Mouse (Mus musculus) layer of hippocampus, postnatal 10 days (tissue): Measurements from ENCODE around the gene Tcp11l1. TPM values are rescaled to one million over a fixed set of nuclear protein-coding genes. Genes with fewer than 3 reads are reported as not detected.

ENCODE experiments used
- DNase-seq, 2 experiments: peaks; one replicate each; pipeline ENCODE4 v3.0.0; 2021; ENCODE audit warnings: low spot score in 2 of 2
- total RNA-seq, 2 experiments: library from RNA; stranded (reverse); gene quantifications; 2 replicates each; pipeline ENCODE4 v1.2.3; 2021

Gene Tcp11l1
- total RNA-seq, 2 experiments from 2014 or later, result 48.2 to 49.6 TPM

- DNase-seq, result no peak
Measured at GRCm38 (mm10) chr2:104714254-104714691, 2.3 kb upstream of the Tcp11l1 start.

DNA sequence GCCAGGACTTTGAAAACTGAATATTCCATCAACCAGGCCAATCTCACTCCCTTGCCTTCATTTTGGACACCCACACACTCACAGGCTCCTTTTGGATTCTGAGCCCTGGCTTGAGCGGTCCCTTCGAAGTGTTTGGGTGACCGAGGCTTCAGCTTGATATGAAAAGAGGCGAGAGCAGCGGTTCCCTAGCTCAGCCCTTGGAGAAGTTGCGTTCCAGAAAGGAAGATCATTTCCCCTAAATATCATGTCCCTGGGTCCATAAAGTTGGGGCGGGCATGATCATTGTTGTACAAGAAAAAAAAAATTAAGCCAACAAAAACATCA lies 479 bp upstream of the Tcp11l1 start:
- no peak for DNase-seq

- no peak for DNase-seq
Measured at GRCm38 (mm10) chr2:104710670-104711370, 1.1 kb downstream of the Tcp11l1 start.

DNA sequence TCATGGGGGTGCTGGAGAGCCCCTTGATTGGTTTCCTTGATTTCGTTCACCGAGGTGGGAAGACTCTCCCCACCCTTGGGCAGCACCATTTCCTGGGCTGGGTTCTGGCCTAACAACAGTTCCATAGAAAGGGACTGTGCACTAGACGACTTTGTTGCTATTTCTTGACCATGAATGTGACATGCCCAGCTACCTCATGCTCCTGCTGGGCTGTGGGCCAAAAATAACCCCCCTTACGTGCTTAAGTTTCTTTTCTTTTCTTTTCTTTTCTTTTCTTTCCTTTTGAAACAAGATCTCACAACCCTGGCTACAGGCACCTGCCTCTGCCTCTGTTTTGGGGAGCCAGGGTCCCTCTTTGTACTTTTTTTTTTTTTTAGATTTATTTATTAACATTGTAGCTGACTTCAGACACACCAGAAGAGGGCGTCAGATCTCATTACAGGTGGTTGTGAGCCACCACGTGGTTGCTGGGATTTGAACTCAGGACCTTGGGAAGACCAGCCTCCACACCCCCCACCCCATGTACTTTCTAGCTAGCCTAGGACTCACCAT lies 2.1 kb downstream of the Tcp11l1 start:
- DNase-seq, result no peak

GRCm38 (mm10) chr2:104704355-104704754 lies 7.6 kb downstream of the Tcp11l1 start:
- no peak for DNase-seq

- DNase-seq, result no peak
Measured at GRCm38 (mm10) chr2:104703158-104703557, 8.8 kb downstream of the Tcp11l1 start.

DNA sequence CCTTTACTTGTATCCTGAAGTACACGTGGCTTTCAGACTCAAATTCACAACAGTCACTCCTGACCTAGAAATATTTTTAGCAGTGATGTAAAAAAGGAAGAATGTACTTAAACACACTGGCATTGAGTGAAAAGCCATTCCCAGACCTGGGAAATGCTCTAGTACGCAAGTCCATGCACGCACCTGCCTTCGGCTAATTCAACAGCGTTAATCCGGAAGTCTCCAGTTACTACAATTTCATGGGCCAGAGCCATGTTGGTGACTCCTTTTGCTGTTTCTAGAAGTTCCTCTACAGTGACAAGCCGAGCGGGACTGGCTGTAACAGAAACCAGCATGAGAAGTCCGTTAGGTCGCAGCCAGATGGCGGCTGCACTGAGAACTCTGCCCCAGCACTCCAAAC lies 12.3 kb downstream of the Tcp11l1 start:
- no peak for DNase-seq

- DNase-seq, result no peak
Measured at GRCm38 (mm10) chr2:104692551-104692950, 19.4 kb downstream of the Tcp11l1 start.

DNA sequence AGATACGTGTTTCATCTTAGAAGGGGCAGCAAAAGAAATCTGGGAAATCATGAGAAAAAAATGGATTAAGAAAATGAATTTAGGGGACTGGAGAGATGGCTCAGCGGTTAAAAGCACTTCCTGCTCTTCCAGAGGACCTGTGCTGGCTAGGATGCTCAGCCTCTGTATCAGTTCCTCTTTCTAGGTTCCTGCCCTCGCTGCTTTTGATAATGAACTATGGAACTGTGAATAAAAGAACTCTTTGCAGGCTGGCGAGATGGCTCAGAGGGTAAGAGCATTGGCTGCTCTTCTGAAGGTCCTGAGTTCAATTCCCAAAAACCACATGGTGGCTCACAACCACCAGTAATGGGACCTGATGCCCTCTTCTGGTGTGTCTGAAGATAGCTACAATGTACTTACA lies 21.2 kb downstream of the Tcp11l1 start:
- DNase-seq, result no peak

- no peak for DNase-seq
Measured at GRCm38 (mm10) chr2:104688724-104689123, 23.2 kb downstream of the Tcp11l1 start.

DNA sequence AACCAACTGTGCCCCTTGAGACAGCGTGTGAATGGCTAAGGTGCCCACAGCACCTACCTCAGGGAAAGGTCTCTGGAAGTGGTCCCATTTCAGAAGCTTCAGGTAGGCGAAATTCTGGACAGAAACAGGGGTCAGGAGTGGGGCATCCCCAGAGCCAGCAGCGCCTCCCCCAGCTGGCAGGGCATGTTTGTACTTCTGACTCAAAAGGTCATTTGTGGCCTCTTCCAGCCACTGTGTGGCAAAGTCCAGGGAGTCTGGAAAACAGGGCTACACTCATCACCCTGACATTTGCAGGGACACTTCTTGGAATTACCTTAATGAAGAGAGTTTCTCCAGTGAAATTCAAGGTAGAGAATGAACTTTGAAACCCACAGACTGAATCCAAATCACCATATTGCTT lies 23.6 kb downstream of the Tcp11l1 start:
- DNase-seq, result no peak

GRCm38 (mm10) chr2:104687261-104687660 lies 24.7 kb downstream of the Tcp11l1 start:
- no peak for DNase-seq

- DNase-seq, result peak; percentile 84 to 89
Measured at GRCm38 (mm10) chr2:104685418-104685817, 26.6 kb downstream of the Tcp11l1 start.

- no peak for DNase-seq
Measured at GRCm38 (mm10) chr2:104684771-104685170, 27.2 kb downstream of the Tcp11l1 start.

GRCm38 (mm10) chr2:104677326-104677725 lies 34.6 kb downstream of the Tcp11l1 start:
- DNase-seq, result no peak

DNA sequence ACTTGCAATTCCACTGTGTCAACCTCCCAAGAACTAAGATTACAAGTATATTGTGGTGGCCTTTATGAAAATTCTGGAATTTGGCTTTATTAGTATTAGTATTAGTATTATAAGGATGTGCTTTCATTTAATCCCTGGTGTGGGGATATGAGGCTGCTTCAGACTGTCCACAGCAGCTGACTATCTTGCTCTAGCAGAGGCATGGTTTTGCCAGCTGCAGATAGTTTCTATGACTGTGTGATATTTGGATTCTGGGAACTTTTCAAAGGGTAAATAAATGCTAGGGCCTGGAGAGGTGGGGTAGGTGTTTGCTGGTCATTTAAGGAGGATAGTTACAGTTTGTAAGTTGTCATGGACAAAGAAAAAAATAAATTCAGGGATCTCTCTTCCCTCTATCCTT lies 40.2 kb downstream of the Tcp11l1 start:
- DNase-seq, result no peak

DNA sequence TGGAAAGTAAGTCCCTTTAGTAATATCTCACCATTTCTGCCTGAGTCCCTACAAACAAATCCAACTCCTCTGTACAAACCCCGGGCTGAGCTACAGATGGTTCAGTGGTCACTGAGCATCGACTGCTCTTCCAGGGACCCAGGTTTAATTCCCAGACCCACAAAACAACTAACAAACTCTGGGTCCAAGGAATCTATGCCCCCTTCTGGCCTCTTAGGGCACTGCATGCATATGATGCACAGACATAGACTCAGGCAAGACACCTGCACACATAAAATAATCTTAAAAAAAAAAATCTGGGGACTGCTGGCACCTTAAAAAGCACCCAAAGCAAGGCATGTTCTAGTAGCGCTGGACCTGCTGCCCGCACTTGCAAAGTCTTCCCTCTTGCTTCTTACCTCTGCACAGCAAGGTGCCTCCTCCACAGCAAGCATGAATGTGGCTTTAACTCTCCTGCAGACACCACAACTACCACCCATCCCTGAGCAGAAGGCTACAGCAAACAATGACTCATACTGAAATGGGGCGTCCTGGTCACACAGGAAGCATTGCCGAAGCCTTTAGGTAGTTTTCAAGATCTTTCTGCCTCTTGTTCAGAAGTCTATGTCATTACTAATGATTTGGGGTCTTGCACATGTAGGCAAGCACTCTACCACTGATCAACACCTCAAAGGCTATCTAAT lies 42.7 kb downstream of the Tcp11l1 start:
- no peak for DNase-seq

GRCm38 (mm10) chr2:104663372-104664100 lies 48.4 kb downstream of the Tcp11l1 start:
- no peak for DNase-seq

- no peak for DNase-seq
Measured at GRCm38 (mm10) chr2:104658659-104659058, 53.3 kb downstream of the Tcp11l1 start.

- DNase-seq, result no peak
Measured at GRCm38 (mm10) chr2:104615985-104616711, 95.8 kb downstream of the Tcp11l1 start.

- no peak for DNase-seq
Measured at GRCm38 (mm10) chr2:104614786-104615185, 97.2 kb downstream of the Tcp11l1 start.
